9 mouse cellular contexts compared by ENCODE assay signal in genomic region chr11:97152023-97152426, GRCm38 (mm10). TPM values are rescaled to one million over a fixed set of nuclear protein-coding genes. Genes with fewer than 3 reads are reported as not detected.
A peak's percentile ranks its signal among the peaks of the same experiment; 100 is the strongest.
DNase-seq lines count a peak whose midpoint lies in the region; ATAC-seq and TF ChIP-seq lines count a peak whose summit lies in the region.
"Had no signal": no experiment of that assay in that cellular context is flagged by ENCODE, and none has a peak within 500 bp of the region (broad histone marks: within the 10 kb centered on the region; RNA-seq: fewer than 3 reads in every experiment).

No protein-coding gene starts in this region.

- H3K9ac ChIP-seq in intestine, embryonic 14.5 days (ENCODE audit: low read length), result no peak overlapping the region
- no peak overlapping the region for H3K9ac ChIP-seq in lung, embryonic 14.5 days
- no peak overlapping the region; the same call in 1 of the 2 replicates for H3K9ac ChIP-seq in stomach, embryonic 16.5 days (ENCODE audit: low read length)

- no peak for ATAC-seq in intestine, embryonic 14.5 days (replicated peaks; ENCODE audit: low FRiP score, low TSS enrichment, low read depth)
- ATAC-seq in lung, embryonic 14.5 days (ENCODE audit: insufficient read depth), result no peak
- no peak for ATAC-seq in stomach, embryonic 16.5 days (ENCODE audit: insufficient read depth, low FRiP score)

- TF ChIP-seq CTCF in layer of hippocampus, adult 2 months (conservative IDR thresholded peaks at IDR 0.05), result no peak
- TF ChIP-seq CTCF in cerebellum, adult 2 months (IDR thresholded peaks at IDR 0.05; ENCODE audit: borderline replicate concordance, insufficient read depth, low read depth, low read length), result no peak
- no peak for TF ChIP-seq CTCF in lung, embryonic 14.5 days (IDR thresholded peaks at IDR 0.05; ENCODE audit: low read depth)

- H3K4me2 ChIP-seq in intestine, embryonic 14.5 days (ENCODE audit: low read length), result peak overlapping the region; percentile 87
- H3K4me2 ChIP-seq in lung, embryonic 14.5 days, result peak overlapping the region; percentile 84
- H3K4me2 ChIP-seq in stomach, embryonic 16.5 days (ENCODE audit: low read depth, low read length), result peak overlapping the region; percentile 90

- H3K4me1 ChIP-seq in cerebellum, adult 2 months (ENCODE audit: control insufficient read depth, insufficient read depth, low read length), result peaks cover 19% of the 10 kb centered on the region
- peaks cover 26% of the 10 kb centered on the region for H3K4me1 ChIP-seq in intestine, embryonic 14.5 days (replicated peaks; ENCODE audit: control insufficient read depth, insufficient read depth, low read length)
- peaks cover 13% of the 10 kb centered on the region for H3K4me1 ChIP-seq in lung, embryonic 14.5 days (ENCODE audit: insufficient read depth)
- H3K4me1 ChIP-seq in stomach, embryonic 16.5 days (ENCODE audit: control insufficient read depth, insufficient read depth, low read length), result peaks cover 21% of the 10 kb centered on the region

- H3K27ac ChIP-seq in layer of hippocampus, adult 2 months, result peak overlapping the region; percentile 97
- H3K27ac ChIP-seq in cerebellum, adult 2 months (ENCODE audit: insufficient read depth, low read length), result peak overlapping the region; percentile 9
- no peak overlapping the region for H3K27ac ChIP-seq in intestine, embryonic 14.5 days (ENCODE audit: low read depth)
- H3K27ac ChIP-seq in lung, embryonic 14.5 days (ENCODE audit: low read depth), result peak overlapping the region; percentile 94
- 0 out of 2 replicates have a peak overlapping the region, but pooled peaks have one; percentile 1 for H3K27ac ChIP-seq in stomach, embryonic 16.5 days (ENCODE audit: low read length)

- no peak for DNase-seq in layer of hippocampus, adult 2 months (ENCODE audit: low spot score in 2 of 2)
- DNase-seq in layer of hippocampus, postnatal 14 days (ENCODE audit: low spot score in 2 of 2), result no peak
- DNase-seq in cerebellum, adult 2 months, result peak; percentile 63 to 64
- DNase-seq in gastrocnemius, postnatal 14 days, result peak; percentile 42
- DNase-seq in intestine, embryonic 14.5 days (ENCODE audit: low spot score), result peak; percentile 76
- peak; percentile 76 for DNase-seq in lung, embryonic 14.5 days
- DNase-seq in left cerebral cortex, adult 11 months (ENCODE audit: low spot score), result no peak

- WGBS in cerebellum, adult 2 months, result under 1% methylated on average over 11 of the region's 11 CpGs
- WGBS in intestine, embryonic 14.5 days, result 3% methylated on average over 11 of the region's 11 CpGs
- WGBS in lung, embryonic 14.5 days, result 2% methylated on average over 11 of the region's 11 CpGs
- 1% methylated on average over 11 of the region's 11 CpGs for WGBS in stomach, embryonic 16.5 days

- H3K4me3 ChIP-seq in layer of hippocampus, adult 2 months, result peak overlapping the region; percentile 83
- H3K4me3 ChIP-seq in cerebellum, adult 2 months (replicated peaks; ENCODE audit: insufficient read depth, low read depth, low read length), result peak overlapping the region; percentile 65
- H3K4me3 ChIP-seq in intestine, embryonic 14.5 days (ENCODE audit: low read depth, low read length), result peak overlapping the region; percentile 49
- H3K4me3 ChIP-seq in lung, embryonic 14.5 days (ENCODE audit: low read depth, low read length), result peak overlapping the region; percentile 70
- peak overlapping the region; percentile 74 for H3K4me3 ChIP-seq in stomach, embryonic 16.5 days (replicated peaks; ENCODE audit: low read length)

- intact Hi-C loops in gastrocnemius, postnatal 14 days (cut with DNase I; ENCODE audit: low total_unique reads), result no loop called here

- no peaks in the 10 kb centered on the region for H3K27me3 ChIP-seq in cerebellum, adult 2 months (ENCODE audit: control insufficient read depth, insufficient read depth, low read length)
- no peaks in the 10 kb centered on the region for H3K27me3 ChIP-seq in intestine, embryonic 14.5 days (replicated peaks; ENCODE audit: control insufficient read depth, insufficient read depth, low read length)
- no peaks in the 10 kb centered on the region; the same call in 1 of the 2 replicates for H3K27me3 ChIP-seq in lung, embryonic 14.5 days (ENCODE audit: insufficient read depth, low read length)
- no peaks in the 10 kb centered on the region for H3K27me3 ChIP-seq in stomach, embryonic 16.5 days (ENCODE audit: control insufficient read depth, insufficient read depth, low read length)

- no peaks in the 10 kb centered on the region for H3K9me3 ChIP-seq in intestine, embryonic 14.5 days (ENCODE audit: control insufficient read depth, low read length)
- H3K9me3 ChIP-seq in lung, embryonic 14.5 days (ENCODE audit: low read depth, low read length), result no peaks in the 10 kb centered on the region
- H3K9me3 ChIP-seq in stomach, embryonic 16.5 days (replicated peaks; ENCODE audit: control insufficient read depth, low read length), result no peaks in the 10 kb centered on the region

- no peak for TF ChIP-seq POLR2A in cerebellum, adult 2 months (IDR thresholded peaks at IDR 0.05; ENCODE audit: borderline replicate concordance, insufficient read depth, low read length)

- peaks cover 18% of the 10 kb centered on the region for H3K36me3 ChIP-seq in intestine, embryonic 14.5 days (ENCODE audit: control insufficient read depth, insufficient read depth, low read length)
- peaks cover 28% of the 10 kb centered on the region for H3K36me3 ChIP-seq in lung, embryonic 14.5 days (ENCODE audit: insufficient read depth)
- H3K36me3 ChIP-seq in stomach, embryonic 16.5 days (ENCODE audit: control insufficient read depth, insufficient read depth, low read length), result 0 out of 2 replicates have a peak, but pooled peaks cover 4% of the 10 kb centered on the region

RNA-seq across cellular contexts. Expression of gene Tbkbp1, which starts 0.7 kb away (rescaled TPM):
- 10 to 100 TPM; 91.8 to 96.9 TPM for total RNA-seq in layer of hippocampus, adult 2 months (2021)
- 10 to 100 TPM; 60.9 to 68.4 TPM for total RNA-seq in layer of hippocampus, postnatal 14 days (2021)
- polyA plus RNA-seq in cerebellum, adult 2 months (2012; rRNA removed), result 94.3 and 97.7 TPM in 2 replicates
- 1 to 10 TPM; 5.2 to 6.5 TPM for total RNA-seq in gastrocnemius, postnatal 14 days (2021)
- 3.2 and 3.9 TPM in 2 replicates for polyA plus RNA-seq in intestine, embryonic 14.5 days (2014; fragmentation: Nextera tagmentation; extraction: Ambion mirVana)
- 9.4 and 10.8 TPM in 2 replicates for polyA plus RNA-seq in lung, embryonic 14.5 days (2014; fragmentation: Nextera tagmentation; extraction: Ambion mirVana)
- 2.0 and 2.5 TPM in 2 replicates for polyA plus RNA-seq in stomach, embryonic 16.5 days (2015; fragmentation: Nextera tagmentation; extraction: Ambion mirVana)

RNA-seq across cellular contexts. Expression of gene Kpnb1, which starts 35.7 kb away (rescaled TPM):
- total RNA-seq in layer of hippocampus, adult 2 months (2021), result 100 to 1,000 TPM; 128 to 133 TPM
- 100 to 1,000 TPM; 129 to 132 TPM for total RNA-seq in layer of hippocampus, postnatal 14 days (2021)
- polyA plus RNA-seq in cerebellum, adult 2 months (2012; rRNA removed), result 82.0 and 83.9 TPM in 2 replicates
- 10 to 100 TPM; 55.8 to 65.2 TPM for total RNA-seq in gastrocnemius, postnatal 14 days (2021)
- polyA plus RNA-seq in intestine, embryonic 14.5 days (2014; fragmentation: Nextera tagmentation; extraction: Ambion mirVana), result 79.9 and 86.0 TPM in 2 replicates
- 81.2 and 83.4 TPM in 2 replicates for polyA plus RNA-seq in lung, embryonic 14.5 days (2014; fragmentation: Nextera tagmentation; extraction: Ambion mirVana)
- 32.9 and 36.4 TPM in 2 replicates for polyA plus RNA-seq in stomach, embryonic 16.5 days (2015; fragmentation: Nextera tagmentation; extraction: Ambion mirVana)

RNA-seq across cellular contexts. Expression of gene Tbx21, which starts 36.9 kb away (rescaled TPM):
- total RNA-seq in layer of hippocampus, adult 2 months (2021), result under 1 TPM; 0.17 to 0.23 TPM
- under 1 TPM in 1 of 2 experiments, not detected in 1; 0.19 TPM for total RNA-seq in layer of hippocampus, postnatal 14 days (2021)
- 0.03 TPM in 2 replicates for polyA plus RNA-seq in cerebellum, adult 2 months (2012; rRNA removed)
- 1 to 10 TPM in 1 of 2 experiments, under 1 TPM in 1; 0.97 to 1.4 TPM for total RNA-seq in gastrocnemius, postnatal 14 days (2021)
- polyA plus RNA-seq in intestine, embryonic 14.5 days (2014; fragmentation: Nextera tagmentation; extraction: Ambion mirVana), result 0.07 TPM in 1 of 2 replicates, not detected in the other
- polyA plus RNA-seq in lung, embryonic 14.5 days (2014; fragmentation: Nextera tagmentation; extraction: Ambion mirVana), result not detected in 2 replicates
- polyA plus RNA-seq in stomach, embryonic 16.5 days (2015; fragmentation: Nextera tagmentation; extraction: Ambion mirVana), result 0.09 and 0.13 TPM in 2 replicates
- total RNA-seq: left cerebral cortex, postnatal 10 days had no signal

Comparison
In these comparisons a context has a peak if more than half of its experiments do, and no peak if none do; other contexts are left out.
1. DNase-seq: peak in cerebellum, adult 2 months (2 of 2), gastrocnemius, postnatal 14 days (single experiment), intestine, embryonic 14.5 days (single experiment) and lung, embryonic 14.5 days (single experiment); none in layer of hippocampus, adult 2 months (0 of 2), layer of hippocampus, postnatal 14 days (0 of 2) and left cerebral cortex, adult 11 months (single experiment).
2. Peak in every context shown above with its lines, with median percentiles within 50 percentile points of each other: H3K4me3 ChIP-seq and H3K4me2 ChIP-seq.